Mouse (Mus musculus): ENCODE measurements around the gene Traf3ip3. TPM values are rescaled to one million over a fixed set of nuclear protein-coding genes. Genes with fewer than 3 reads are reported as not detected.

Gene Traf3ip3
- polyA plus RNA-seq, 1 experiment from 2014 or later: 8.5 TPM

- Histone ChIP-seq H3K4me3 (replicated peaks; ENCODE audit: low read length) (no peak overlapping the region), H3K4me2 (ENCODE audit: low read depth, low read length) (no peak overlapping the region), H3K4me1 (ENCODE audit: control insufficient read depth, insufficient read depth, low read length) (no peaks in the 10 kb centered on the region), H3K9ac (ENCODE audit: low read length) (no peak overlapping the region), H3K36me3 (ENCODE audit: control insufficient read depth, insufficient read depth, low read length) (no peaks in the 10 kb centered on the region), H3K27ac (ENCODE audit: low read length) (no peak overlapping the region), H3K9me3 (replicated peaks; ENCODE audit: control insufficient read depth, low read length) (no peaks in the 10 kb centered on the region), H3K27me3 (ENCODE audit: control insufficient read depth, insufficient read depth, low read length) (no peaks in the 10 kb centered on the region)
- WGBS: 89% methylated on average over 6 of the region's 6 CpGs
- ATAC-seq (ENCODE audit: insufficient read depth, low FRiP score): no peak
These were observed 57.0 kb downstream of the Traf3ip3 start for GRCm38 (mm10) chr1:193144516-193144915.

- H3K4me1 ChIP-seq (ENCODE audit: control insufficient read depth, insufficient read depth, low read length): no peaks in the 10 kb centered on the region
- WGBS: 67% methylated on average over 8 of the region's 8 CpGs
These were observed 58.9 kb downstream of the Traf3ip3 start for GRCm38 (mm10) chr1:193142517-193143062.

GRCm38 (mm10) chr1:193141118-193141517, 60.4 kb downstream of the Traf3ip3 start:
- 68% methylated on average over 7 of the region's 7 CpGs for WGBS
- ATAC-seq (ENCODE audit: insufficient read depth, low FRiP score): peak; percentile 58; the same call in 1 of the 2 replicates
- Histone ChIP-seq H3K4me1 (ENCODE audit: control insufficient read depth, insufficient read depth, low read length) (no peaks in the 10 kb centered on the region), H3K27ac (ENCODE audit: low read length) (peak overlapping the region; percentile 80), H3K9me3 (replicated peaks; ENCODE audit: control insufficient read depth, low read length) (no peaks in the 10 kb centered on the region), H3K27me3 (ENCODE audit: control insufficient read depth, insufficient read depth, low read length) (no peaks in the 10 kb centered on the region), H3K4me2 (ENCODE audit: low read depth, low read length) (no peak overlapping the region), H3K9ac (ENCODE audit: low read length) (no peak overlapping the region), H3K36me3 (ENCODE audit: control insufficient read depth, insufficient read depth, low read length) (no peaks in the 10 kb centered on the region), H3K4me3 (replicated peaks; ENCODE audit: low read length) (no peak overlapping the region)

More at GRCm38 (mm10) chr1:193142517-193143062, 58.9 kb downstream of the Traf3ip3 start:
- no peak overlapping the region for H3K4me3 ChIP-seq (replicated peaks; ENCODE audit: low read length)
- H3K9me3 ChIP-seq (replicated peaks; ENCODE audit: control insufficient read depth, low read length): no peaks in the 10 kb centered on the region
- no peaks in the 10 kb centered on the region for H3K27me3 ChIP-seq (ENCODE audit: control insufficient read depth, insufficient read depth, low read length)
- ATAC-seq (ENCODE audit: insufficient read depth, low FRiP score): no peak
- no peak overlapping the region for H3K27ac ChIP-seq (ENCODE audit: low read length)
- H3K36me3 ChIP-seq (ENCODE audit: control insufficient read depth, insufficient read depth, low read length): no peaks in the 10 kb centered on the region
- H3K4me2 ChIP-seq (ENCODE audit: low read depth, low read length): no peak overlapping the region
- H3K9ac ChIP-seq (ENCODE audit: low read length): no peak overlapping the region

- WGBS: 27% methylated on average over 3 of the region's 3 CpGs
- Histone ChIP-seq H3K27ac (ENCODE audit: low read length) (no peak overlapping the region), H3K4me2 (ENCODE audit: low read depth, low read length) (no peak overlapping the region), H3K27me3 (ENCODE audit: control insufficient read depth, insufficient read depth, low read length) (no peaks in the 10 kb centered on the region), H3K4me1 (ENCODE audit: control insufficient read depth, insufficient read depth, low read length) (no peaks in the 10 kb centered on the region), H3K4me3 (replicated peaks; ENCODE audit: low read length) (no peak overlapping the region), H3K9me3 (replicated peaks; ENCODE audit: control insufficient read depth, low read length) (no peaks in the 10 kb centered on the region), H3K36me3 (ENCODE audit: control insufficient read depth, insufficient read depth, low read length) (no peaks in the 10 kb centered on the region), H3K9ac (ENCODE audit: low read length) (no peak overlapping the region)
- ATAC-seq (ENCODE audit: insufficient read depth, low FRiP score): peak; percentile 20; the same call in 1 of the 2 replicates
These were observed 62.8 kb downstream of the Traf3ip3 start for GRCm38 (mm10) chr1:193138669-193139068.

GRCm38 (mm10) chr1:193138087-193138486, 63.4 kb downstream of the Traf3ip3 start:
- WGBS: 24% methylated on average over 7 of the region's 7 CpGs

GRCm38 (mm10) chr1:193133726-193134125, 67.8 kb downstream of the Traf3ip3 start:
- ATAC-seq (ENCODE audit: insufficient read depth, low FRiP score): no peak
- H3K4me2 ChIP-seq (ENCODE audit: low read depth, low read length): no peak overlapping the region
- no peak overlapping the region for H3K9ac ChIP-seq (ENCODE audit: low read length)
- H3K27me3 ChIP-seq (ENCODE audit: control insufficient read depth, insufficient read depth, low read length): no peaks in the 10 kb centered on the region
- H3K27ac ChIP-seq (ENCODE audit: low read length): no peak overlapping the region
- no peaks in the 10 kb centered on the region for H3K36me3 ChIP-seq (ENCODE audit: control insufficient read depth, insufficient read depth, low read length)
- no peak overlapping the region for H3K4me3 ChIP-seq (replicated peaks; ENCODE audit: low read length)
- 90% methylated on average over 1 of the region's 1 CpGs for WGBS
- peaks cover 8% of the 10 kb centered on the region for H3K4me1 ChIP-seq (ENCODE audit: control insufficient read depth, insufficient read depth, low read length)
- H3K9me3 ChIP-seq (replicated peaks; ENCODE audit: control insufficient read depth, low read length): no peaks in the 10 kb centered on the region

More at GRCm38 (mm10) chr1:193138087-193138486, 63.4 kb downstream of the Traf3ip3 start:
- Histone ChIP-seq H3K9me3 (replicated peaks; ENCODE audit: control insufficient read depth, low read length) (no peaks in the 10 kb centered on the region), H3K36me3 (ENCODE audit: control insufficient read depth, insufficient read depth, low read length) (no peaks in the 10 kb centered on the region), H3K9ac (ENCODE audit: low read length) (no peak overlapping the region), H3K27ac (ENCODE audit: low read length) (no peak overlapping the region), H3K4me2 (ENCODE audit: low read depth, low read length) (no peak overlapping the region), H3K27me3 (ENCODE audit: control insufficient read depth, insufficient read depth, low read length) (no peaks in the 10 kb centered on the region), H3K4me1 (ENCODE audit: control insufficient read depth, insufficient read depth, low read length) (no peaks in the 10 kb centered on the region), H3K4me3 (replicated peaks; ENCODE audit: low read length) (no peak overlapping the region)
- ATAC-seq (ENCODE audit: insufficient read depth, low FRiP score): no peak

GRCm38 (mm10) chr1:193132385-193132784, 69.1 kb downstream of the Traf3ip3 start:
- Histone ChIP-seq H3K27ac (ENCODE audit: low read length) (no peak overlapping the region), H3K4me3 (replicated peaks; ENCODE audit: low read length) (no peak overlapping the region), H3K4me1 (ENCODE audit: control insufficient read depth, insufficient read depth, low read length) (peaks cover 8% of the 10 kb centered on the region), H3K36me3 (ENCODE audit: control insufficient read depth, insufficient read depth, low read length) (no peaks in the 10 kb centered on the region), H3K27me3 (ENCODE audit: control insufficient read depth, insufficient read depth, low read length) (no peaks in the 10 kb centered on the region), H3K4me2 (ENCODE audit: low read depth, low read length) (no peak overlapping the region), H3K9ac (ENCODE audit: low read length) (no peak overlapping the region), H3K9me3 (replicated peaks; ENCODE audit: control insufficient read depth, low read length) (no peaks in the 10 kb centered on the region)
- no peak for ATAC-seq (ENCODE audit: insufficient read depth, low FRiP score)

- Histone ChIP-seq H3K27me3 (ENCODE audit: control insufficient read depth, insufficient read depth, low read length) (no peaks in the 10 kb centered on the region), H3K27ac (ENCODE audit: low read length) (peak overlapping the region; percentile 74), H3K9me3 (replicated peaks; ENCODE audit: control insufficient read depth, low read length) (no peaks in the 10 kb centered on the region), H3K4me3 (replicated peaks; ENCODE audit: low read length) (no peak overlapping the region), H3K4me1 (ENCODE audit: control insufficient read depth, insufficient read depth, low read length) (peaks cover 8% of the 10 kb centered on the region), H3K4me2 (ENCODE audit: low read depth, low read length) (no peak overlapping the region), H3K9ac (ENCODE audit: low read length) (no peak overlapping the region), H3K36me3 (ENCODE audit: control insufficient read depth, insufficient read depth, low read length) (no peaks in the 10 kb centered on the region)
- WGBS: 31% methylated on average over 6 of the region's 6 CpGs
- 0 out of 2 replicates have a peak, but pooled peaks have one; percentile 7 for ATAC-seq (ENCODE audit: insufficient read depth, low FRiP score)
These were observed 70.1 kb downstream of the Traf3ip3 start for GRCm38 (mm10) chr1:193131311-193131948.

- 0 out of 2 replicates have a peak overlapping the region, but pooled peaks have one; percentile 51 for H3K9ac ChIP-seq (ENCODE audit: low read length)
- peak; percentile 51 for ATAC-seq (ENCODE audit: insufficient read depth, low FRiP score)
- H3K27me3 ChIP-seq (ENCODE audit: control insufficient read depth, insufficient read depth, low read length): no peaks in the 10 kb centered on the region
- no peaks in the 10 kb centered on the region for H3K9me3 ChIP-seq (replicated peaks; ENCODE audit: control insufficient read depth, low read length)
- 50% methylated on average over 8 of the region's 8 CpGs for WGBS
- peaks cover 8% of the 10 kb centered on the region for H3K4me1 ChIP-seq (ENCODE audit: control insufficient read depth, insufficient read depth, low read length)
- H3K4me2 ChIP-seq (ENCODE audit: low read depth, low read length): peak overlapping the region; percentile 53; the same call in 1 of the 2 replicates
- peak overlapping the region; percentile 74 for H3K27ac ChIP-seq (ENCODE audit: low read length)
- peak overlapping the region; percentile 96 for H3K4me3 ChIP-seq (replicated peaks; ENCODE audit: low read length)
- H3K36me3 ChIP-seq (ENCODE audit: control insufficient read depth, insufficient read depth, low read length): no peaks in the 10 kb centered on the region
These were observed 70.7 kb downstream of the Traf3ip3 start for GRCm38 (mm10) chr1:193130839-193131238.
